Mouse (Mus musculus) spleen, adult 2 months (tissue): ENCODE results near the gene Gm5105.

Source experiments
- CTCF ChIP-seq: fragments of 200-500 bp; IDR thresholded peaks from 2 replicates; pipeline ENCODE4 v1.5.1; 2011; ENCODE audit warnings: mild to moderate bottlenecking, inconsistent platforms; ENCODE audit not compliant: insufficient read depth, insufficient read length, insufficient replicate concordance; ENCODE audit errors: extremely low read depth
- POLR2A ChIP-seq: fragments of 200-500 bp; IDR thresholded peaks from 2 replicates; pipeline ENCODE4 v1.6.1; 2011; ENCODE audit warnings: low read depth, low read length, inconsistent platforms

GRCm38 (mm10) chr3:138097718-138098117, 30.5 kb upstream of the Gm5105 start:
- TF ChIP-seq CTCF = no peak
- TF ChIP-seq POLR2A = no peak
